8 mouse cellular contexts compared by ENCODE assay signal in genomic region chr5:105975275-105976011, GRCm38 (mm10).
A peak's percentile ranks its signal among the peaks of the same experiment; 100 is the strongest.
DNase-seq lines count a peak whose midpoint lies in the region; ATAC-seq and TF ChIP-seq lines count a peak whose summit lies in the region.

No protein-coding gene starts in this region.

- intact Hi-C loops in left cerebral cortex, postnatal 4 days (cut with DNase I), result no loop called here

- peak; percentile 62 for DNase-seq in brain, embryonic 14.5 days (ENCODE audit: low read depth)
- no peak for DNase-seq in left cerebral cortex, postnatal 4 days
- DNase-seq in cerebellum, adult 8-10 months, result no peak
- DNase-seq in thymus, postnatal 4 days, result no peak
- no peak for DNase-seq in thymus, postnatal 0 days (ENCODE audit: low spot score)

- H3K4me3 ChIP-seq in forebrain, embryonic 16.5 days (replicated peaks; ENCODE audit: low read length), result peak overlapping the region; percentile 24
- no peak overlapping the region for H3K4me3 ChIP-seq in intestine, embryonic 15.5 days (replicated peaks)
- peak overlapping the region; percentile 6 for H3K4me3 ChIP-seq in lung, embryonic 16.5 days (ENCODE audit: low read length)

- TF ChIP-seq POLR2A in brain, embryonic 14.5 days (IDR thresholded peaks at IDR 0.05; ENCODE audit: borderline replicate concordance, extremely low read depth, insufficient read depth, insufficient read length, poor library complexity, severe bottlenecking), result no peak

- no peak for TF ChIP-seq CTCF in brain, embryonic 14.5 days (IDR thresholded peaks at IDR 0.05; ENCODE audit: borderline replicate concordance, extremely low read depth, insufficient read depth, insufficient read length)

- peak overlapping the region; percentile 47 for H3K4me2 ChIP-seq in forebrain, embryonic 16.5 days (ENCODE audit: low read length)
- H3K4me2 ChIP-seq in intestine, embryonic 15.5 days (replicated peaks), result peak overlapping the region; percentile 6; the same call in 1 of the 2 replicates
- H3K4me2 ChIP-seq in lung, embryonic 16.5 days (ENCODE audit: low read depth, low read length), result peak overlapping the region; percentile 33

- 0 out of 2 replicates have a peak, but pooled peaks have one; percentile 20 for ATAC-seq in forebrain, embryonic 16.5 days
- ATAC-seq in intestine, embryonic 15.5 days, result no peak
- peak; percentile 56 for ATAC-seq in lung, embryonic 16.5 days (ENCODE audit: low read depth)

- no peak overlapping the region for H3K27ac ChIP-seq in forebrain, embryonic 16.5 days (ENCODE audit: low read length)
- no peak overlapping the region for H3K27ac ChIP-seq in intestine, embryonic 15.5 days
- H3K27ac ChIP-seq in lung, embryonic 16.5 days (ENCODE audit: low read length), result peak overlapping the region; percentile 48; the same call in 1 of the 2 replicates

- H3K9ac ChIP-seq in forebrain, embryonic 16.5 days (replicated peaks; ENCODE audit: low read depth, low read length), result peak overlapping the region; percentile 7; the same call in 1 of the 2 replicates
- H3K9ac ChIP-seq in intestine, embryonic 15.5 days, result no peak overlapping the region
- H3K9ac ChIP-seq in lung, embryonic 16.5 days (ENCODE audit: low read length), result no peak overlapping the region

- 0 out of 2 replicates have a peak, but pooled peaks cover 2% of the 10 kb centered on the region for H3K27me3 ChIP-seq in forebrain, embryonic 16.5 days (replicated peaks; ENCODE audit: control insufficient read depth, insufficient read depth, low read length)
- no peaks in the 10 kb centered on the region for H3K27me3 ChIP-seq in intestine, embryonic 15.5 days (replicated peaks)
- no peaks in the 10 kb centered on the region for H3K27me3 ChIP-seq in lung, embryonic 16.5 days (ENCODE audit: control insufficient read depth, insufficient read depth, low read depth, low read length)

- peaks cover 8% of the 10 kb centered on the region for H3K4me1 ChIP-seq in forebrain, embryonic 16.5 days (replicated peaks; ENCODE audit: control insufficient read depth, insufficient read depth, low read length)
- no peaks in the 10 kb centered on the region; the same call in 1 of the 2 replicates for H3K4me1 ChIP-seq in intestine, embryonic 15.5 days (replicated peaks)
- peaks cover 7% of the 10 kb centered on the region; the same call in 1 of the 2 replicates for H3K4me1 ChIP-seq in lung, embryonic 16.5 days (replicated peaks; ENCODE audit: control insufficient read depth, insufficient read depth, low read length)

- H3K9me3 ChIP-seq in forebrain, embryonic 16.5 days (ENCODE audit: control insufficient read depth, low read length), result no peaks in the 10 kb centered on the region
- H3K9me3 ChIP-seq in intestine, embryonic 15.5 days, result no peaks in the 10 kb centered on the region
- no peaks in the 10 kb centered on the region for H3K9me3 ChIP-seq in lung, embryonic 16.5 days (ENCODE audit: control insufficient read depth, low read length)

- 11% methylated on average over 21 of the region's 21 CpGs for WGBS in forebrain, embryonic 16.5 days
- WGBS in intestine, embryonic 15.5 days, result 52% methylated on average over 21 of the region's 21 CpGs
- 32% methylated on average over 21 of the region's 21 CpGs for WGBS in lung, embryonic 16.5 days

- H3K36me3 ChIP-seq in forebrain, embryonic 16.5 days (ENCODE audit: control insufficient read depth, insufficient read depth), result no peaks in the 10 kb centered on the region
- no peaks in the 10 kb centered on the region for H3K36me3 ChIP-seq in intestine, embryonic 15.5 days
- H3K36me3 ChIP-seq in lung, embryonic 16.5 days (ENCODE audit: control insufficient read depth, insufficient read depth, low read length), result no peaks in the 10 kb centered on the region
